Mouse (Mus musculus) cerebellum, adult 9-10 months (tissue): ENCODE data around the gene Hsf2bp.

Source experiments
- DNase-seq: peaks from one replicate; pipeline ENCODE4 v3.0.0; 2022

Hsf2bp gene

DNA sequence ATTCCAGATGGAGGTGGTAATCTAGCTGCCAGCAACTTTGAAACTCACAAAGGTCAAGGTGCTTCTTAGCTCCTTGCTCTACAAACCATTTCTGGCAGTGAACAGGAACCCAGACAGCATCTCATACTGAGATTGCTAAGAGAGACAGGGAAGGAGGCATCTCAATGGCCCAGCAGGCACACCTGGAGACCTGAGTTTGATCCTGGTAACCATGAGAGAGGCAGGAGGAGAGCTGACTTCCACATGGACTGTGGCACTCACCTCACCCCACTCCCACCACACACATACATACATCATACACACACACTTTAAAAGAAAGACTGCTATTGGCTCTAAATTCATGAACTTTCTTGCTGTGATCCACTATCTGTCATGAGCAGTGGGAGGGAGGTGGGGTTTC, 59.0 kb downstream of the Hsf2bp start:
- no peak for DNase-seq

DNA sequence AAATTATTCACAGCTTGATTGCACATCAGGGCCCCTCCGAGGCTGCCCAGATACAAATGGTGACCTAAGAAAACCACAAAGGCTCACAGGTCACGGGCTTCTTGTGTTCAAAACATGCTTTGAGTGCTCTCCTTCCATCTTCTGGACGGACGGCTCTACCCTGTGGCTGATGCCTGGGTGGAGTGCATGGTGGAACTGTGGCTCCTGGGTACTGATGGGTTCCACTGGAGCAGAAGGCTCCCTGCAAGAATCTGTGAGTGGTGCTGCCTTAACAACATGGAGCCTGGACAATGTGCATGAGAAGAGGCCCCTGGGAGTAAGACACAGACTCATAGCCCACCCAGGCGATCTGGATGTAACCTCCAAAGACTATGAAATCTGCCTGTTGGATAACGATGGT, 59.6 kb downstream of the Hsf2bp start:
- no peak for DNase-seq

DNA sequence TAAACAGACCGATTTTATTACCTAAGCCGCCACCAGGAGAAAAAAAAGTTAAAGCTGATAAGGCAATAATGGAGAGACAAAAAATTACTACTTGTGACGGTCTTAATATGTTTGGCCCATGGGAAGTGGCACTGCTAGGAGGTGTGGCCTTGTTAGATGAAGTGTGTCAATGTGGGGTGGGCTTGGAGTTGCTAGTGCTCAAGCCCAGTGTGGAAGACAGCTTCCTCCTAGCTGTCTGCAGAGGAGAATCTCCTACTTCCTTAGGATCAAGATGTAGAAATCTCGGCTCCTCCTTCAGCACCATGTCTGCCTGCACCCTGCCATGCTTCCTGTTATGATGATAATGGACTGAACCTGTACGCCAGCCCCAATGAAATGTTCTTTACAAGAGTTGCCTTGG, 61.5 kb downstream of the Hsf2bp start:
- no peak for DNase-seq

DNA sequence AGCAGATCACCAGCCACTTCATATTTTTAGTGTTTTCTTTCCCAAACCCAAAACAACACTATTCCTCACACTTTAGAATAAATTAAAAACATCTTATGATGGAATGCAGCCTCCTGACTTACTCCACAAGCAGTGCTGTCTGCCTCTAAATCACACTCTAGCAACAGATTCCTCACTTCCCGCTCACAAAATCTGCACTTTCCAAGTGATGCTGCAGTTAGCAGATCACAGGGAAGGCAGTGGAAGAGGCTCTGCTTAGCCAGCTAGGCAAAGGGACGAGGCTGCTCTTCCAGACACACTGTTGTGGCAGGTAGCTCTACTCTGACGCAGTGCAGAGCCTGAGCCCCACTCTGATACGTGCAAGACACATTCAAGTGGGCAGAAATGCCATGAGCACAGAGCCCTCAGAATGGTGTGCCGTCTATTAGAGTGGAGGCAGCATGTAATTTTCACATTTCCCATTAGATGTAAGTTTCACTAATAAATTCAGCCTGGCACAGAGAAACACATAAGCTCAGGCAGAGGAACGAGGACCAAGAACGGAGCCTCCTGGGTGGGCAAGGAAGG, 62.4 kb downstream of the Hsf2bp start:
- no peak for DNase-seq

DNA sequence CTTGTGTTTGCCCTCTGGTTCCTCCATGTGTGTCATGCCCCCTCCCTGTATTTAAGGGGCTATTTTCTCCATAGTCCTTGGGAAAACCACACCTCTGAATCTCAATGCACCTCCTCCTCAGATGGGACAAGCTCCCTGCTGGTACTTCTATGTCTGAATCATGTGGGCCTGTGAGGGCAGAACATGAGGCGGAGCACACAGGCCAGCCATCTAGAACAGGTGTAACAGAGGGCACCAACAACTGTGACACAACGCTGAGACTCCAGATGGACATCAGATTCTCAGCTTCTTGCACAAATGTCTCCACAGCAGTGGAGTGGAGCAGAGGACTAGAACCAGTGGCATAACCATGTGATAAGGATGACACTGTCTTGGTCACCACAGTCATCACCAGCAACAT, 65.3 kb downstream of the Hsf2bp start:
- DNase-seq = no peak

DNA sequence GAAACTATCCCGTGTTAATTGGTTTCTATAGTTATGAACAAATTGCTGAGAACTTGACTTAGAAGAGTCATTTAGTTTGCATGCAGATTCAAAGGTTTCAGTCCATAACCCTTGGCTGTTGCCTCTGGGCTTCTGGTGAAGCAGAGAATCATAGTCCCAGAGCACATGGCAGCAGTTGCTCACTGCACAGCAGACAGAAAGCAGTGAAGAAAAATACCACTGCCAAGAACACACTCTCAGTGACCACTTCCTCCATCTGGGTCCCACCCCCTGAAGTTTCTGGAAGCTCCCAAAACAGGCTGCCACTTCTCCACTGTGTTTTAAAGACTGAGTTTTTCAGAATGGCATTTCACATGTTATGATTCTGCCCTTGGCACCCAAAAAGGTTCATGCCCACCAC, 67.3 kb downstream of the Hsf2bp start:
- no peak for DNase-seq

DNA sequence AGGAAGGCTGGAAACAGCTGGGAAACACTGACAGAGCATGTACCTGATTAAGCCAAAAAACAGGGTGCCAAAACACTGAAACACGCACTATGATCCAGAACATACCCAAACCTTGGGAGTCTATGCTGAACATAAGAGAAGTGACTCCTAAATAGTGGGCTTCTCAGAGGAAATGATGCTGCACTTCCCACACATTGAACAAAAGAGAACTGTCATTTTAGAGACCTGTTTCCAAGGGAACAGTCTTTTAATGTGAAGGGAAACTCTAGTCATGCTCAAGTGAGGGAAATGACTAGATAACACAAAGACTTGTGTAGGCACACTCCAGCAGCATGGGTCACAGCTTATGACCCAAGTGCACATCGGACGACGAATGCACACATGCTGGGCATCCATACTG, 68.8 kb downstream of the Hsf2bp start:
- no peak for DNase-seq

DNA sequence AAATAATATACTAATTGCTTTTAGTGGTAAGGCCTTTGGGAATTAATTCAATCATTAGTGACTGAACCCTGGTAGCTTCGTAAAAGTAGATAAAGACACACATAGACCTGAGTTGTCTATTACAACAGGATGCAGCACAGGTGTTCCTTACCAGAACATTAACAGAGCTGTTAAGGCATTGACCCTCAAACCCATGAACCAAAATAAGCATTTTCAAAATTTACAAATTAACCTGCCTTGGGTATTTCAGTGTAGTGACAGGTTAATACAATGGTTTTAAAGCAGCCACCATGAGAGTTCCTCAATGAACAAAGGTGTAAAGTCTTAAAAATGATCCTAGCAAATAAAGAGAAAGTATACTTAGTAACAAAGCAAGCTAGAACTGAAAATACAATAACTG, 69.6 kb downstream of the Hsf2bp start:
- no peak for DNase-seq

DNA sequence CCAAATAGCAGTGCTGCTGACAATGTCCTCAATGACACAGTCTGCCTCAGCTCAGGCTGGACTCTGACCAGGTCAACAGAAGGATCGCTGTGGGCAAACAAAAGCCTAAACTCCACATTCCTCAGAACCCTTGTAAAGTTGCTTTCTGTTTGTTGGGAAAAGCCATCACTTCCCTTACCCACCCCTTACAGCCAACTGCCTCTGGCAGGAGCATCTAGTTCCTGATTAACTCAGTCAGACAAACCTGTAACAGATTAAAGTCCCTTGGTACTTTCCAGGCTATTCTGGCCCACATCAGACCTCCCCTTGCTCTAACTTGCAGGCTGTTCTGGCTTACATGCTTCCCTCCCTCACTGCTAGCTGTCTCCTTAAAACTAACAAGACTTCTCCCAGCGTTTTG, 70.5 kb downstream of the Hsf2bp start:
- DNase-seq = no peak

DNA sequence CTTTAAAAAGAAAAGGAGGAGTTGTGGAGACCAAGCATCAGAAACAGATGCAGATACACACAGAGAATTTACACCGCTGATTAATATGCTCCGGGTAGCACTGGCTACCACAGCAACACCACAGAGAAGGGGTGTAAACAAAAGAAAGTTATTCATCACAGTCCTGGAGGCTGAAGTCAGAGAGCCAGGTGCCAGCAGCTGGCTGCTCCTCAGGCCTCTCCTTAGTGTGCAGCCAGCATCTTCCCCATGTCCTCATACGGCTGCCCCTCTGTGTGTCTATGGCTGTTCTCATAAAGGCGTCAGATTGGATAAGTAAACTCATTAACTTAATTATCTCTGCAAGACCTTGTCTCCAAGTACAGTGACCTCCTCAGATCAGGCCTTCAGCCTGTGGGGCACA, 73.2 kb downstream of the Hsf2bp start:
- DNase-seq = no peak

DNA sequence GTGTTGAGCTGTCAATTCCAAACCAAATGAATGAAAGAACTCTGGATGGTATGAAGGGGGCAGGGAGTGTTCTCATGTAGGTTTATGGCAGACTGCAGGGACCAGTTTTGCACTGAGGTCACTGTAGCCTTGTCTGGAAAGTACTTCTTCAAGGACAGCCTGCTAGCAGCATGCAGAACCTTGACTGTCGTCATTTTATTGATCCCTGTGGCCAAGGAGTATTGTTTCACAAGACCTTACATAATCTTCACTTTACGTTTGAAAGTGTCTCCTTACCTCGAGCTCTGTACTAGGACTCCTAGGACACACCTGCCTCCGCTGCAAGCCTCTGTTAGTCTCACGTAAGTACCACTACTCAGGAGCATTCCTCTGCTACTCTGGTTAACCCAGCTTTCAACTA, 73.9 kb downstream of the Hsf2bp start:
- no peak for DNase-seq

DNA sequence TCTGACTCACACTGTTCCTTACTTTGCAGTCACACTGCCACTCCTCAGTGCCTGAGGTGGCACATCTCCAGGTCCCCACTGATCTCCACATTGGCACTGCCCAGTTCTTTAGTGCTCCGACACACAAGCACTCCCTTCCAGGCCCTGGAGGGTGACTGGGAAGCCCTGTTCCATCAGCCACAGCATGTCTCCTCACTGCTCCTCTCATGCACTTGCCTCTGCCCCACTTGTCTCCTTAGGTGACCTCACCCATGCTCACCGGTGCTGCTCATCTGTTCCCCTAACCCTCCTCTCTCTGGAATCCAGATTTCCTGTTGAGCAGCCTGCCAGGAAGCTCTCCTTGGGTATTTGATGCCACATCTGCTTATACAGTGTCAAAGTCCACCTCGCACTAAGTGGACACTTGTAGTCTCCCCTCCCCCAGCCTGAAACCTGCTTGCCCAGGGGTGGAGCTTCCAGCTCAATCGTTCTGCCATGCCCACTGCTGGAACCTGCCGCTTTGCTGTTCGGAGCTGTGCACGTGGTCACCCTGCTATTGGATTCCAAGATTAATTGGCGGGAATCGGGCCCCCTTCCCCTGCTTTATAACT, 81.5 kb downstream of the Hsf2bp start:
- no peak for DNase-seq

DNA sequence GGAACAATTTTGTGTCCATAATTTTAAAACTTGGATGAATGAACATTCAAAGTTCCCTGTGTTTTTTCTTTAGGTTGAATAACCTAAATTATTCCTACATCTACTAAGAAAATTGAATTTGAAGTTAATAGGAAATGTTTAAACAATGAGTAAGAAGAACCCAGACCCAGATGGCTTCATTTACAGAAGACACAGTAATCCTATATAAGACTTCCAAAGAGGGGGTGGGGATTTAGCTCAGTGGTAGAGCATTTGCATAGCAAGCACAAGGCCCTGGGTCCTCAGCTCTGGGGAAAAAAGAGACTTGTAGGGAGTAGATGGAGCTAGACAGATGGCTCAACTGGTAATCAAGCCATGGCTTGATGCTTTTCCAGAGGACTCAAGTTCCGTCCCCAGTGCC, 87.1 kb downstream of the Hsf2bp start:
- no peak for DNase-seq

DNA sequence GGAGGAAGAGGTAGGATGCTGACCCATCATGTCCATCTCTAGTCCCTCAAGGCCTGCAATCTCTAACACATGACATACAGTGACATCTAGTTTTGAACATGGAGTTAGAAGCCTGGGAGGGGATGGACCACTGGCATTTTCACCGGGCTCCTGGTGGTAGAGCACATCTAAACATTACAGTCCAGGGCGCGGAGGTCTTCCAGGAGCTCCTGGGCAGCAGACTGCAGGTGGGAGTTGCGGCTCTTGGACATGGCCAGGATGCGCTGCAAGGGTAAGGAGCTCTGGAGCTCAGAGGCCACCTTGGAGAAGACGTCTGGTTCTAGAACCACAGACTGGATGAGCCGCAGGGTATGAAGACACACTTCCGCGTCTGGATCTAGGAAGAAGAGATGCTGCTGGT, 89.7 kb downstream of the Hsf2bp start:
- no peak for DNase-seq

DNA sequence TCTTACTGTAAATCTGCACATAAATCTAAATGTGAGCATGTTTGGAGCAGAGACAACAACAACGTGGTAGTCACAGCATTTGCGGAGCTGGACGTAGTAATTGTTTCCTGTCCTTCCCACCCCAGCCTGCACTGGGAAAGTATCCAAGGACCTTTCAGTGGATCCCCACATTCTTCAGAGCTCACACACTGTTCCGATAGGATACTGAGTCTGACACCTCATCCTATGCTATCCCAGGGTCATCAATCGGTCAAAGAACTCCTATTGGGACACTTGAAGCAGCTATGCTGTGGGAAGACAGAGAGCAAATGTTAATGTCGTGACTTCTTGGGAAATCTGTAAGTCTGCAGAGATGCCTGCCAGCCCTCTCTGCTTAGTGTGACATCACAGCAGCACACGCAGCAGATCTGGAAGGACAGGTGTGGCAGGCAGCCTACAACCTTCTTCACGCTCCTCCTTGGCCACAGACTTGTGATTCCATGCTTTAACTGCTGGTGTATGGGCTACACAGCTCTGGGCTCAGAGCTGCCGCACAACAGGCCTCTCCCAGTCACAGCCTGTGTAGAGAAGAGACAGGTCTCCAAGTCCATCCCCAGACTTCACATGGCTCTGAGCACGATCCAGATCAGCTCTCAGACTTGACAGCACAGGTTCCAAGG, 92.1 kb downstream of the Hsf2bp start:
- DNase-seq = no peak

DNA sequence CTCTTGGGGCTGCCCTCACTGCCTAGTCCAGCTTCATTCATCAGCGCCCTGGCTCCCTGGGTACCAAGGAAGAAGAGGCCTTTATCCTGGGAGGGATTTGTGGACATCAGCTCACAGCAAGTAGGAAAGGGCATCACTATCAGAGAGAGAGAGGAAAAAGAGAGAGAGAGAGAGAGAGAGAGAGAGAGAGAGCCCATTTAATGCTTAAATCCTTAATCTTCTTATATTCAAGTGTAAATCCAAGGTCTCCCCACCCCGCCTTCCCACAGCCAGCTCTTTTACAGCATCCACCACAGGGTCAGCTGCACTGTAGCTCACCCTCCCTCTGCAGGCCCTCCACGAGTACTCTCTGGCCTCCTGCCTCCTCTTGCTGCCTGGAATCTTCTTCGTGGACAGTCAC, 94.5 kb downstream of the Hsf2bp start:
- no peak for DNase-seq

DNA sequence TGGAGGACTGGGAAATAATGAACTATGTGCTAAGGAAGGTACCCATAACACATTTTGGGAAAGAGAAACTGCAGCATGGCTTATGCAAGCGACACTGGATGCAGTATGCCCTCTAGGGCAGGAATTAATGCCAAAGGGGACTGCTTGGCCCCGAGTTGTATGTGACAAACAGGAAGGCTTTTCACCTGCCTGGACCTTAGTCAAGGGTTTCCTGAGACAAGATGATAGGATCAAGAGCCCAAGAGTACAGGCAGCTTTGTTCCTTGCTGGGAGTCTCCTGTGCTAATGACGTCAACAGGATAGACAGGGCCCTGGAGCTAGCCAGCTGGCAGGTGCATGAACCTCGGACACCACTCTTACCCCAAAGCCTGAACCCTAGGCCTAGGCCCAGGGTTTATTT, 95.5 kb downstream of the Hsf2bp start:
- no peak for DNase-seq

DNA sequence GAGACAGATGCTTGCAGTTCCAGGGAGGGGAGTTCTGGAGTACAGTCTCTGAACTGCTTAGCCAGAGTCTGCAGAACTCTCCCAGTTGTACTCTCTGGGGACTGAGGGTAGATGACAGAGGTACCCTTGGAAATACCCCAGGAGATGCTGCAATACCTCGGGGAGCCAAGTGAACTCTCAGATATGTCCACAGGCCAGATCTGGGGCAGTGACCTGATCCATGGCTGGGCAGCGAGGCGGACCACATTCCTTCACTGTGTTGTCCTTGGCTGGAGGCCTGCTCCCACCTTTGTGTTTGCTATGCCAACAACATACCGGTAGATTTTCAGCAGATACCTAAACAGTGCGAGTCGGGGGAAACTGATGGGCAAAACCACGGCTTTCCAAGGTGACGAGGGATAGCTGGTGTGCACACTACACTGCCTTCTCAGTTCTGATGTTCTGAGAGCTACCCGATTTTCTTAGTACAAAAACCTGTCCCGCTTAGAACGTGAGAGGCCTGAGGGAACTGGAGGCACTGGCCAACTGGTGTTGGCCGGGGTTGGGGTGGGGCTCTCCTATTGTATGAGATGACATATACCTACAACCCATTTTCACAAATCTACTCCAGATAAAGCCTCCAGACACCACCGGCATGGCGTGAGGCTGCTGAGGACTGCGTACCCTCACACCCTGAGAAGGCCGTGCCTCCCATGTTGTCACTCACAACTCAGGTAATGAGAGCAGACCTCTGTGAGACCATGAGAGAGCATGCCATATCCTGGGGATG, 96.7 kb downstream of the Hsf2bp start:
- no peak for DNase-seq

DNA sequence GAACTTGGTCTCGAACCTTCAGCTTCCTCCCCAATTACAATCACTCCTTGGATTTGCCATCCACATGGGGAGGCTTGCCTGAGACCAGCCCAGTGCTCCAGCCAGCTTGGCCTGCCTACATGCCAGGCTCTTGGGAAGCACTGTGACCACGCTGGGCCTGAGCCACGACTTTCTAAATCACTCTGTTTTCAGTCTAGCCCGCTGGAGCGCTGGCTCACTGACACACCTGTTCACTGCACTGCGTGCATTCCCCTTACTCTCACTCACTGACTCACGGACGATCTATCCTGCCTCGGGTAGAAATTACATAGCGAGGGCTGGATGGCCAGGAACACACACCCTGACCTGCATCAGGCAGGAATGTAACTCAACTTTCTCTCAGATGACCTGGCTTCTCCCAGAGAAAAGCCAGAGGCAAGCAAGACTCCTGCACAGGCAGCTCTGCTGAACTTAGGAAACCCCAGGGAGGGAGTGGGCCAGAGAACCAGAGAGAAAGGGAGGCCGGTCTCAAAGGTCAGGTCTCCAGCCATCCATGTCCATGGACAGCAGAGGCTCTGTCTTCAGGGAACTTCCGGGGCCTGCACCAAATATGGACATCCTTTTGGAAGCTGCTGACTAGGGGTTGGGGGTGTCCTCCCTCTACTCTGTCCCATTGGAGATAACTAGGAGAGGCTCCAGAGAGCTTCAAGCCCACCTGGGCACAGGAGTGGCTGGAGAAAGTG, 97.4 kb downstream of the Hsf2bp start:
- DNase-seq = no peak

DNA sequence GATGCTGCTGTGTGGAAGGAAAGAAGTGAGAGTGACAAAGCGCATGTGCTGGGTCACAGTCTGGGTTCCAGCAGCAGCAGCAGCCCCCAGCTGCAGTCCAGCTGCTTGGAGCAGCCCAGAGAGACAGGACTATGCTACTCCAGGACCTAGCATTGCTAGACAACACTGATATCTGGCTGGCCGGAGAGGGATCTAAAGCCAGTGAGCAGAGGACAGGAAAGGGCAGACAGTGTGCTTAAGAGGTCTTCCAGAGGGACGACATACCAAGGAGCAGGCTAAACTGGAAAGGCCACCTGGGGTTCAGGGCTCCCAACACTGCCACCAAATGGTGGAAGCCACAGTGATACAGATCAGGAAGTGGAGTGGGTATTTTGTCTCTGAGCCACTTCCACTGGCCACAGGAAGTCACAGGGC, 99.0 kb downstream of the Hsf2bp start:
- DNase-seq = no peak

DNA sequence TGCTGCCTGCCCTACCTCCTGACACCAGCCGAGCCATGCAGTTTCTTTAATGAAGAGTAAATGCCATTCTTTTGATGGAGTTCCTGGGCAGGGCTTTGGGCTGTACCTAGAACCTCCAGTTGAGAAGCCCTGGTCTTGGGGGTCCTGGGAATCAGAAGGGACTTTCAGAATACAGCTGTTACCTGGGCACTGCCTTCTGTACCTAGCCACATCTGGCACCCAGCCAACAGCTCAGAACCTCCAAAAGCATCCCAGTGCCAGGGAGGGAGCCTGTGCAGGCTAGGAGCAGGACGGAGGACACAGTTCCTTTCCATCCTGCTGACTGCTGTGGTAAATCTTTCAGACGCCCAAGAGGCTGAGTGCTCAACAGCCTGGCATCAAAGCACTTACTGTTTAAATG, 100.3 kb downstream of the Hsf2bp start:
- DNase-seq = no peak

DNA sequence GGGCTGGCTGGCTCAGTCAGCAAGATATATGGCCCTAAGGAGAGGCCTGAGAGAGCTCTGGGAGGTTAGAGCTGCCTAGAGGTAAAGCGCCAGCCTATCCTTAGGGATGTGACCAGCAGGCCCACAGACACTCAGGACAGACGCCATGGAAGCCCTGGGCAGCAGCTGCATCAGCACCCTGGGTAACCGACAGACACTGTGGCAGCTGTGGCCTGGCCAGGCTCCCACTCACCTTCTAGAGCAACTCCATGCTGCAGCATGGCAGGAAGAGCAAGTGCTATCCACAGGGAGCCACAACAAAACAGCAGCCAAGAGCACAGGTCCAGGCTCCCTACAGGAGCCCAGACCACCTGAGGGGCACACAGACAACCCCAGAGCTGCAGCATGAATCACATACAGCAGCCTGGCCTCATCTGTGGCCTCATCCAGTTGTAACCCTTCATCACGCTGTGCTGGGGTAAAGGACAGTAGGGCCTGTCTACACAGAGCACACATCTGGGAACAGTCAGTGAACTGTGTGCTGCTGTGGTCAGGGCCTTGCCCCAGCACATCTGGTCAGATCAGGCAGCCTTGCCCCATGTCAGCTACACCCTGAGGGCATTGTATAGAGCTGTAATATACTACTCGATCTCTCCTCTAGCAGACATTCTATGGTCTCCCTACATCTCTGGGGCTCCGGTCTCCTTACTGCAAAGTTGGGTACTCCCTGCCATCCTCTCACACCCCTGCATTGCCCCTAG, 100.9 kb downstream of the Hsf2bp start:
- no peak for DNase-seq

DNA sequence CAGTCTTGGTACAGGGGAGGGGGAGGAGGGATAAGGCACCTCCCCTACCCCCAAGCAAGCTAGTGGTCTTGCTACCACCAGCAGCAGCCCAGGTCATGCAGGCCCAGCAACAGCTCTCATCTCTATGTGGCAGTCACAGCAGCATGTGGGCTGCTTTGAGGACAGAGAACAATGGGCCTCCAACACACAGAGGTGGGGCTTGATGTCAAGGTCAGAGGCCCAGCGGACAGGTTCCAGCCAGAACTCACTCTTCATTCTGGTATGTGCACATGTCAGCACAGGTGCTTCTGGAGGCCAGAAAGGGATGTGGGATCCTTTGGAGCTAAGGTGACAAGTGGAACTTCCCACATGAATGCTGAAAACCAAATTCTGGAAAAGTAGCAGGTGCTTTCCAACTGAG, 102.2 kb downstream of the Hsf2bp start:
- no peak for DNase-seq
